Mouse (Mus musculus) neural tube, embryonic 15.5 days (tissue): ENCODE results near the gene Grip1. TPM values are rescaled to one million over a fixed set of nuclear protein-coding genes. Genes with fewer than 3 reads are reported as not detected.

Experiments
- ATAC-seq: fragments of 200-750 bp; cut with Nextera tagmentation; 2 replicates; pipeline ENCODE4 v1.8.0; 2017; ENCODE audit warnings: mild to moderate bottlenecking, moderate TSS enrichment, moderate library complexity; ENCODE audit not compliant: low FRiP score
- H3K27ac ChIP-seq: fragments of 300-500 bp; sonication (generic); replicated peaks from 2 replicates; pipeline ENCODE4 v1.5.1; 2015; ENCODE audit warnings: mild to moderate bottlenecking, inconsistent platforms
- H3K27me3 ChIP-seq: fragments of 300-500 bp; sonication (generic); replicated peaks from 2 replicates; pipeline ENCODE4 v1.6.1; 2015; ENCODE audit warnings: inconsistent platforms
- H3K36me3 ChIP-seq: fragments of 300-500 bp; sonication (generic); 2 replicates; pipeline ENCODE4 v1.6.1; 2015; ENCODE audit warnings: inconsistent platforms
- H3K4me1 ChIP-seq: fragments of 300-500 bp; sonication (generic); 2 replicates; pipeline ENCODE4 v1.6.1; 2015; ENCODE audit warnings: inconsistent platforms
- H3K4me2 ChIP-seq: fragments of 300-500 bp; sonication (generic); 2 replicates; pipeline ENCODE4 v1.6.1; 2015; ENCODE audit warnings: inconsistent platforms, mild to moderate bottlenecking, moderate library complexity
- H3K4me3 ChIP-seq: fragments of 300-500 bp; sonication (generic); replicated peaks from 2 replicates; pipeline ENCODE4 v1.5.1; 2015; ENCODE audit warnings: mild to moderate bottlenecking, inconsistent platforms
- H3K9ac ChIP-seq: fragments of 300-500 bp; sonication (generic); replicated peaks from 2 replicates; pipeline ENCODE4 v1.6.1; 2015; ENCODE audit warnings: mild to moderate bottlenecking, inconsistent platforms
- H3K9me3 ChIP-seq: fragments of 300-500 bp; sonication (generic); replicated peaks from 2 replicates; pipeline ENCODE4 v1.6.1; 2016; ENCODE audit warnings: inconsistent platforms
- WGBS: fragments of 180-500 bp; shearing (Covaris S2); methylation state at CpG from one replicate; pipeline ENCODE4 v1.1.7; 2015; ENCODE audit warnings: mixed read lengths; 5-methylcytosine and 5-hydroxymethylcytosine counted together
- polyA plus RNA-seq: library from polyadenylated mRNA; unstranded; fragments of >200 nt; fragmentation: Nextera tagmentation; extraction: Ambion mirVana; gene quantifications from 2 replicates; pipeline ENCODE4 v1.2.1, GENCODE M21; 2015

The Grip1 gene
- polyA plus RNA-seq, 1 experiment from 2014 or later, result 21.7 TPM

- 89% methylated on average over 7 of the region's 7 CpGs for whole genome bisulfite sequencing
- no peak overlapping the region for H3K4me2 ChIP-seq
- no peak overlapping the region for H3K4me3 ChIP-seq
- H3K9ac ChIP-seq, result no peak overlapping the region
- no peaks in the 10 kb centered on the region for H3K4me1 ChIP-seq
- no peaks in the 10 kb centered on the region for H3K9me3 ChIP-seq
- H3K36me3 ChIP-seq, result no peaks in the 10 kb centered on the region
- H3K27ac ChIP-seq, result no peak overlapping the region
- H3K27me3 ChIP-seq, result no peaks in the 10 kb centered on the region
- ATAC-seq, result no peak
Measured at GRCm38 (mm10) chr10:119435818-119436217, 17.8 kb upstream of the Grip1 start.

DNA sequence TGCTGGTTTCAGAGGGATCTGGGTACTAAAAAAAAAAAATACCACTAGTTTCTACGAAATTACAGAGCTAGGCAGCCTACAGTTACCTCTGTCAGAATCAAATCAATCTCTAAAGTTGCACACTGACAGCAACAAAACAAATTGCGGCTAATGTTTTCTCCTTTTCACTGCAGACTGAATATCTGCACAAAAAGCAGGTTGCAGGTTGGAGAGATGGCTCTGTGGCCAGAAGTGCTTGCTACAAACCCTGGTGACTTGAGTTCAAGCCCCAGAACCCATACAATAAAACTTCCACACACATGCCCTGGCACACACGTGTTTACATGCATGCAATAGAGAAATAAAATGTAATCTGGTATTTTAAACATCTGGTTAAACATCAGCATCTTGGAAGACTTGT lies 16.3 kb upstream of the Grip1 start:
- ATAC-seq, result no peak
- Histone ChIP-seq H3K27ac (no peak overlapping the region), H3K4me2 (no peak overlapping the region), H3K4me3 (no peak overlapping the region), H3K9ac (no peak overlapping the region), H3K9me3 (no peaks in the 10 kb centered on the region), H3K27me3 (no peaks in the 10 kb centered on the region), H3K36me3 (no peaks in the 10 kb centered on the region), H3K4me1 (no peaks in the 10 kb centered on the region)
- 79% methylated on average over 3 of the region's 3 CpGs for WGBS

- ATAC-seq, result no peak
- Histone ChIP-seq H3K9me3 (no peaks in the 10 kb centered on the region), H3K27me3 (no peaks in the 10 kb centered on the region), H3K4me3 (no peak overlapping the region), H3K36me3 (no peaks in the 10 kb centered on the region), H3K4me1 (no peaks in the 10 kb centered on the region), H3K9ac (no peak overlapping the region), H3K27ac (no peak overlapping the region), H3K4me2 (no peak overlapping the region)
- 10% methylated on average over 6 of the region's 6 CpGs for WGBS
Measured at GRCm38 (mm10) chr10:119441743-119442142, 11.9 kb upstream of the Grip1 start.

DNA sequence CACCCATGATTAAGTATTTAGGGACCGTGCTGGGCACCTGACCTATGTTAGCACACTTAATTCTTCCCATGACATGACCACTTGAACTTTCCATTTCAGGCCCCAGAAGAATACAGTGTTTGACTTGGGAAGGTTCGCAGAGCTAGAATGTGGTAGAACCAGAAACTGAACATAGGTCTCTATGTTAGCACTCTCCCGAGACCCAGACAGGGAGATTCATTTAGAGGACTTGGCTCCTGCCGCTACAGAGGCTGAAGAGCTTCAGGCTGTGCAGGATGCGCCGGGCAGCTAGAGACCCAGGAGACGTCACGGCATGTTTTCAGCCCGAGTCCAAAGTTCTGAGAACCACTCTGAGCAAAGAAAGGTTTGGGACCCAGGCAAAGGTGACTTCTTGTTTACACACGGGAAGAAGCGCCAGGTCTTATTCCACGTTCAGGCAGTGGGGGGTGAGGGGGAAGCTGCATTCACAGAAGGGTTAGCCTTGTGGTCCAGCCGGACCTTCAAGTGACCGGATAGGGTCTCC lies 6.2 kb upstream of the Grip1 start:
- Histone ChIP-seq H3K4me3 (no peak overlapping the region), H3K9ac (no peak overlapping the region)

GRCm38 (mm10) chr10:119447930-119448329 lies 5.7 kb upstream of the Grip1 start:
- Histone ChIP-seq H3K27me3 (no peaks in the 10 kb centered on the region), H3K9me3 (no peaks in the 10 kb centered on the region), H3K9ac (no peak overlapping the region), H3K4me1 (peaks cover 5% of the 10 kb centered on the region), H3K27ac (no peak overlapping the region), H3K4me2 (no peak overlapping the region), H3K4me3 (no peak overlapping the region), H3K36me3 (no peaks in the 10 kb centered on the region)
- WGBS, result 96% methylated on average over 3 of the region's 3 CpGs
- no peak for ATAC-seq

More for the DNA sequence above, 6.2 kb upstream of the Grip1 start:
- Histone ChIP-seq H3K27me3 (no peaks in the 10 kb centered on the region), H3K4me2 (no peak overlapping the region), H3K36me3 (no peaks in the 10 kb centered on the region), H3K27ac (no peak overlapping the region), H3K4me1 (0 out of 2 replicates have a peak, but pooled peaks cover under 1% of the 10 kb centered on the region), H3K9me3 (no peaks in the 10 kb centered on the region)
- 88% methylated on average over 14 of the region's 14 CpGs for WGBS
- ATAC-seq, result no peak

GRCm38 (mm10) chr10:119452698-119453097 lies 932 bp upstream of the Grip1 start:
- no peak for ATAC-seq
- peaks cover 25% of the 10 kb centered on the region for H3K4me1 ChIP-seq
- H3K9ac ChIP-seq, result no peak overlapping the region
- H3K4me3 ChIP-seq, result peak overlapping the region; percentile 77
- H3K9me3 ChIP-seq, result no peaks in the 10 kb centered on the region
- no peak overlapping the region for H3K27ac ChIP-seq
- 45% methylated on average over 5 of the region's 5 CpGs for WGBS
- H3K27me3 ChIP-seq, result no peaks in the 10 kb centered on the region
- H3K4me2 ChIP-seq, result peak overlapping the region; percentile 84
- H3K36me3 ChIP-seq, result no peaks in the 10 kb centered on the region

GRCm38 (mm10) chr10:119454106-119454667 lies 557 bp downstream of the Grip1 start:
- peak overlapping the region; percentile 80 for H3K9ac ChIP-seq

DNA sequence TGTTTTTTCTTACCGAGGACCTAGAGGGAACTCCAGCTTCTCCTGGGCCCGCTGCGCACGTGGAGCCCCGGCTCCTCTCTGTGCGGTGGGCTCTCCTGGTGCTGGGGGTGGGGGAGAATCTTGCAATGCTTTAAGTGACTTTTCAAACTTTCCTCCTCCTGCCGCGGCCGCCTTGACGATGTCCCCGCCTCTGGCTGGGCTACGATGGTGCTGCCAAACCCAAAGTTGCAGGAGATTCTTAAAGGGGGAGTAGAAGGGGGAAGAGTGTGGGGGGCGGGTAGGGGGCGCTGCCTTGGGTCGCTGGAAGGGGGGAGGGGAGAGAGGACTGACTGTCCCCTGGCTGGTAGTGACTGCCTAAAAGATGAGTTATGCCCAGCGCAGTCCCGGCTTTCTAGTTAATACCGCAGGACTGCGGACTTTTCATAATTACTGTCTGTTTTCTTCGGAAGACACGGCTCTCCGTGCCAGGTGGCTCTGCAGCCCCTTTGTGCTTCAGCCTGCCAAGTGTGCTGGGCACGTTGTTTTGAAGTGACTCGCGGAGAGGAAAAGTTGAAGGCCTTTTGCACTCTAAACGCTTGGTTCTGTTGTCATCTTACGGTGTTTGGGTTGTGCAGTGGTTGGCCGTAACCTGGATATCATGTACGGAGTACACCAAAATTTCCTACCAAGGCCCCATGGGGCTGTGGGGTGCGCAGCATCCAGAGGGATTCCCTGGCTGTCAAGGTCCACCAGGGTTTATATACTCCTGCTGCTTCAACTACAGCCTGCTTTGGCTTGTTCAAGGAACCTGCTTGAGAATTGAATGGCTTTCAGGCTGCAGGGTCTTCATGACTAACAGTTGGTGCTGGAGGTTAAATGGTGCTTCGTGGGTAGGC lies 1.3 kb downstream of the Grip1 start:
- Histone ChIP-seq H3K4me2 (peak overlapping the region; percentile 84), H3K27ac (peak overlapping the region; percentile 81; the same call in 1 of the 2 replicates), H3K4me1 (peaks cover 25% of the 10 kb centered on the region), H3K9me3 (no peaks in the 10 kb centered on the region), H3K36me3 (no peaks in the 10 kb centered on the region), H3K27me3 (no peaks in the 10 kb centered on the region), H3K9ac (peak overlapping the region; percentile 80), H3K4me3 (peak overlapping the region; percentile 77)
- peak; percentile 26; the same call in 1 of the 2 replicates for ATAC-seq
- WGBS, result under 1% methylated on average over 31 of the region's 31 CpGs

More at GRCm38 (mm10) chr10:119454106-119454667, 557 bp downstream of the Grip1 start:
- peaks cover 25% of the 10 kb centered on the region for H3K4me1 ChIP-seq
- H3K27ac ChIP-seq, result peak overlapping the region; percentile 81
- no peaks in the 10 kb centered on the region for H3K36me3 ChIP-seq
- peak overlapping the region; percentile 77 for H3K4me3 ChIP-seq
- peak overlapping the region; percentile 84 for H3K4me2 ChIP-seq
- H3K9me3 ChIP-seq, result no peaks in the 10 kb centered on the region
- peak; percentile 77 for ATAC-seq
- WGBS, result under 1% methylated on average over 36 of the region's 57 CpGs
- no peaks in the 10 kb centered on the region for H3K27me3 ChIP-seq

DNA sequence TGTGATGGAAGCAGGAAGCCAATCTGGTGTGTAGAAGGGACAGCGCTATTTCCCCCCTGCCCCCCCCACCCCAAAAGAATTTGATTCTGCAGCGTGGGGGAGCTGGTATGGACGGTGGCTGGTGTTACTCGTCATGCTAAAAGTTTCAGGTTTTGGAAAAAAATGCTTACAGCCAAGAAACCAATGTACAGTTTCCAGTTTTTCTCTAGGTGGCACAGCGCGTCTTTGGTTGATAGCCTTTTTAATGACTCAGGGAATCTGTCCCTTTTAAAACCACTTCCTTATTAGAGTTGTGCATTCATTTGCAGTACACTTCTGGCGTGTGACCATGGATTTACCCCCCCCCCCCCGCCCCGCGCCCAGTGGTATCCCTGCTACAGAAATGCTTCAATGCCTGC lies 1.9 kb downstream of the Grip1 start:
- peak overlapping the region; percentile 80; the same call in 1 of the 2 replicates for H3K9ac ChIP-seq
- no peaks in the 10 kb centered on the region for H3K36me3 ChIP-seq
- H3K9me3 ChIP-seq, result no peaks in the 10 kb centered on the region
- no peak overlapping the region for H3K27ac ChIP-seq
- no peak for ATAC-seq
- WGBS, result 10% methylated on average over 10 of the region's 10 CpGs
- H3K27me3 ChIP-seq, result no peaks in the 10 kb centered on the region
- H3K4me3 ChIP-seq, result peak overlapping the region; percentile 77
- H3K4me1 ChIP-seq, result peaks cover 25% of the 10 kb centered on the region
- peak overlapping the region; percentile 84 for H3K4me2 ChIP-seq

GRCm38 (mm10) chr10:119457121-119457520 lies 3.5 kb downstream of the Grip1 start:
- Histone ChIP-seq H3K36me3 (no peaks in the 10 kb centered on the region), H3K27ac (no peak overlapping the region), H3K9me3 (no peaks in the 10 kb centered on the region), H3K27me3 (no peaks in the 10 kb centered on the region), H3K4me3 (no peak overlapping the region), H3K4me1 (peaks cover 25% of the 10 kb centered on the region), H3K4me2 (no peak overlapping the region), H3K9ac (no peak overlapping the region)
- no peak for ATAC-seq
- 81% methylated on average over 5 of the region's 5 CpGs for WGBS

- Histone ChIP-seq H3K4me2 (no peak overlapping the region), H3K9me3 (no peaks in the 10 kb centered on the region)
- 81% methylated on average over 2 of the region's 2 CpGs for WGBS
Measured at GRCm38 (mm10) chr10:119458991-119459390, 5.4 kb downstream of the Grip1 start.

GRCm38 (mm10) chr10:119463345-119463744 lies 9.7 kb downstream of the Grip1 start:
- no peak overlapping the region for H3K4me2 ChIP-seq
- no peaks in the 10 kb centered on the region for H3K9me3 ChIP-seq
- no peak overlapping the region for H3K27ac ChIP-seq
- ATAC-seq, result no peak
- H3K27me3 ChIP-seq, result no peaks in the 10 kb centered on the region
- no peak overlapping the region for H3K4me3 ChIP-seq
- no peaks in the 10 kb centered on the region for H3K4me1 ChIP-seq
- WGBS, result 90% methylated on average over 7 of the region's 7 CpGs
- no peak overlapping the region for H3K9ac ChIP-seq
- H3K36me3 ChIP-seq, result no peaks in the 10 kb centered on the region

More at GRCm38 (mm10) chr10:119458991-119459390, 5.4 kb downstream of the Grip1 start:
- no peak overlapping the region for H3K9ac ChIP-seq
- peaks cover 16% of the 10 kb centered on the region for H3K4me1 ChIP-seq
- H3K4me3 ChIP-seq, result no peak overlapping the region
- H3K27me3 ChIP-seq, result no peaks in the 10 kb centered on the region
- no peak for ATAC-seq
- H3K27ac ChIP-seq, result no peak overlapping the region
- no peaks in the 10 kb centered on the region for H3K36me3 ChIP-seq
